Mouse (Mus musculus): Measurements from ENCODE around the gene Hs3st3b1.

Hs3st3b1 gene

GRCm38 (mm10) chr11:63923386-63923785 is 1.3 kb upstream of the Hs3st3b1 start:
- DNase-seq (ENCODE audit: low read depth): no peak

GRCm38 (mm10) chr11:63921044-63921951 is 792 bp downstream of the Hs3st3b1 start:
- DNase-seq (ENCODE audit: low read depth): no peak

GRCm38 (mm10) chr11:63920531-63920930 is 1.6 kb downstream of the Hs3st3b1 start:
- peak; percentile 19 for DNase-seq (ENCODE audit: low read depth)

- no peak for DNase-seq (ENCODE audit: low read depth)
Measured at GRCm38 (mm10) chr11:63919211-63920098, 2.6 kb downstream of the Hs3st3b1 start.

- no peak for DNase-seq (ENCODE audit: low read depth)
Measured at GRCm38 (mm10) chr11:63918321-63919105, 3.6 kb downstream of the Hs3st3b1 start.

- no peak for DNase-seq (ENCODE audit: low read depth)
Measured at GRCm38 (mm10) chr11:63917561-63917960, 4.5 kb downstream of the Hs3st3b1 start.

GRCm38 (mm10) chr11:63914388-63914787 is 7.7 kb downstream of the Hs3st3b1 start:
- DNase-seq (ENCODE audit: low read depth): peak; percentile 14

- no peak for DNase-seq (ENCODE audit: low read depth)
Measured at GRCm38 (mm10) chr11:63913936-63914335, 8.2 kb downstream of the Hs3st3b1 start.

- DNase-seq (ENCODE audit: low read depth): no peak
Measured at GRCm38 (mm10) chr11:63911001-63911400, 11.1 kb downstream of the Hs3st3b1 start.

- DNase-seq (ENCODE audit: low read depth): no peak
Measured at GRCm38 (mm10) chr11:63909961-63910360, 12.1 kb downstream of the Hs3st3b1 start.

GRCm38 (mm10) chr11:63908500-63908899 is 13.6 kb downstream of the Hs3st3b1 start:
- no peak for DNase-seq (ENCODE audit: low read depth)

- no peak for DNase-seq (ENCODE audit: low read depth)
Measured at GRCm38 (mm10) chr11:63906552-63907353, 15.3 kb downstream of the Hs3st3b1 start.

GRCm38 (mm10) chr11:63904787-63905186 is 17.3 kb downstream of the Hs3st3b1 start:
- DNase-seq (ENCODE audit: low read depth): no peak

- DNase-seq (ENCODE audit: low read depth): no peak
Measured at GRCm38 (mm10) chr11:63898509-63899168, 23.5 kb downstream of the Hs3st3b1 start.

- DNase-seq (ENCODE audit: low read depth): no peak
Measured at GRCm38 (mm10) chr11:63897856-63898508, 24.1 kb downstream of the Hs3st3b1 start.

GRCm38 (mm10) chr11:63897011-63897410 is 25.1 kb downstream of the Hs3st3b1 start:
- no peak for DNase-seq (ENCODE audit: low read depth)

- no peak for DNase-seq (ENCODE audit: low read depth)
Measured at GRCm38 (mm10) chr11:63894188-63894587, 27.9 kb downstream of the Hs3st3b1 start.

- DNase-seq (ENCODE audit: low read depth): no peak
Measured at GRCm38 (mm10) chr11:63893557-63893956, 28.5 kb downstream of the Hs3st3b1 start.

- DNase-seq (ENCODE audit: low read depth): peak; percentile 16
Measured at GRCm38 (mm10) chr11:63891479-63892020, 30.5 kb downstream of the Hs3st3b1 start.

GRCm38 (mm10) chr11:63883385-63883784 is 38.7 kb downstream of the Hs3st3b1 start:
- no peak for DNase-seq (ENCODE audit: low read depth)

Data from NIH3T3 (cell line).